Mouse (Mus musculus): ENCODE measurements around the gene Gys1.

DNA sequence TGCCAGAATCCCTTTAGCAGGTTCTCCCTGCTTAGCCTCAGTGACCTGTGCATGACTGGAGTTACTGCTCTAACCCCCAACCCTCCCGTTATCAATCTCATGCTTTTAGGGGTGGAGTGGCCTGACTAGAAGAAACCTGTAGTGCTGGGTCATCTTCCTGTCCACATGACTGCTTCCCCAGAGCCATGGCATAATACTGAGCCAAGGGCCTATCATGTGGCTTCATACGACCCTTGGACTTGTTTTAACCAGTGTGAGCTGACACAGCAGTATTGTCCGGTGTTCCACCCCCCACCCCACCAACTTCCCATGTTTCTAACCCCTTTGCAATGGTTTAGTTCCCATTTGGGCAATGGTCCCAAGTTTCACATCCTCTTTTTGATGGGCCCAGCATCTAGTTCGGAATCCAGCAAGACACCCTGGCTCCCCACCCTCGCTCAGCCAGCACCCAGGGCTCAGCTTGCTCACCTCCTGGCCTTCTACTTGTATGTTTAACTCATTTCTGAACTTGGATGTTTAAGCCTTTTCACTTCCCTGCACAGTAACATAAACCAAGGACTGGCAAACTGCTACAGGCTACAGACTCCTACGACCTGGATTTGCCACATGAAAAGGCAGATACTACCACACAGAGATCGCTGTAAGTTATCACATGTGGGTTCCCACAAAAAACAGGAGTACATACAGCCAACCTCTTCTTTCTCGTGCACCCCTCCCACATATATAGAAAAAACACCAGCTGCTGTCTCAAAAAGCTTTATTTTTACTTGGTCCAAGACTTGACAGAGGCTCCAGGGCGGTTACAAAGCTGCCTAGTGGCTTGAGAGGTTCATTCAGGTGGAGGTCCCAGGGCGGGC, 22.8 kb downstream of the Gys1 start:
- no peak for TF ChIP-seq CTCF (IDR thresholded peaks at IDR 0.05; ENCODE audit: low read depth)
- TF ChIP-seq EP300 (optimal IDR thresholded peaks at IDR 0.05), result no peak

Data from stomach, postnatal 0 days (tissue).